Mouse (Mus musculus) spleen, adult 2 months (tissue): ENCODE results near the gene Rps6kc1. TPM values are rescaled to one million over a fixed set of nuclear protein-coding genes. Genes with fewer than 3 reads are reported as not detected.

Experiments
- DNase-seq, 2 experiments: peaks; one replicate each; pipeline versions ENCODE4 v3.0.0 to v3.0.0-alpha.2; 2012 to 2021; ENCODE audit warnings: low spot score in 2 of 2, low read depth in 1 of 2
- H3K27ac ChIP-seq: fragments of 200-500 bp; 2 replicates; pipeline ENCODE4 v1.5.1; 2012; ENCODE audit warnings: low read length, inconsistent platforms; ENCODE audit not compliant: insufficient read depth
- H3K27me3 ChIP-seq: fragments of 200-500 bp; 2 replicates; pipeline ENCODE4 v1.6.1; 2012; ENCODE audit warnings: mild to moderate bottlenecking, moderate library complexity, low read length, inconsistent platforms; ENCODE audit not compliant: control insufficient read depth, insufficient read depth
- H3K36me3 ChIP-seq: fragments of 200-500 bp; 2 replicates; pipeline ENCODE4 v1.6.1; 2012; ENCODE audit warnings: mild to moderate bottlenecking, low read length, inconsistent platforms; ENCODE audit not compliant: control insufficient read depth, insufficient read depth
- H3K4me1 ChIP-seq: fragments of 200-500 bp; 2 replicates; pipeline ENCODE4 v1.6.1; 2011; ENCODE audit warnings: inconsistent platforms; ENCODE audit not compliant: control insufficient read depth, insufficient read depth, insufficient read length
- H3K4me3 ChIP-seq: fragments of 200-500 bp; 2 replicates; pipeline ENCODE4 v1.5.1; 2011; ENCODE audit warnings: mild to moderate bottlenecking, inconsistent platforms; ENCODE audit not compliant: insufficient read depth, insufficient read length; ENCODE audit errors: extremely low read depth
- CTCF ChIP-seq: fragments of 200-500 bp; IDR thresholded peaks from 2 replicates; pipeline ENCODE4 v1.5.1; 2011; ENCODE audit warnings: mild to moderate bottlenecking, inconsistent platforms; ENCODE audit not compliant: insufficient read depth, insufficient read length, insufficient replicate concordance; ENCODE audit errors: extremely low read depth
- POLR2A ChIP-seq: fragments of 200-500 bp; IDR thresholded peaks from 2 replicates; pipeline ENCODE4 v1.6.1; 2011; ENCODE audit warnings: low read depth, low read length, inconsistent platforms
- WGBS: fragments of 180-500 bp; shearing (Covaris S2); methylation state at CpG from one replicate; pipeline ENCODE4 v1.1.7; 2018; 5-methylcytosine and 5-hydroxymethylcytosine counted together
- polyA plus RNA-seq: library from polyadenylated mRNA; depleted of rRNA; stranded (reverse); fragments of >200 nt; gene quantifications from 2 replicates; pipeline ENCODE4 v1.2.3, GENCODE M21; 2012

The Rps6kc1 gene
- polyA plus RNA-seq, 1 experiment, result 6.4 TPM

GRCm38 (mm10) chr1:190796745-190797482 is 114.7 kb downstream of the Rps6kc1 start:
- WGBS, result 78% methylated on average over 7 of the region's 7 CpGs
- TF ChIP-seq POLR2A (no peak), CTCF (no peak)
- Histone ChIP-seq H3K4me1 (no peaks in the 10 kb centered on the region), H3K27ac (no peak overlapping the region), H3K27me3 (no peaks in the 10 kb centered on the region), H3K36me3 (peaks cover 7% of the 10 kb centered on the region), H3K4me3 (no peak overlapping the region)
- DNase-seq, result no peak

GRCm38 (mm10) chr1:190791638-190792037 is 119.9 kb downstream of the Rps6kc1 start:
- H3K4me3 ChIP-seq, result no peak overlapping the region
- no peaks in the 10 kb centered on the region for H3K27me3 ChIP-seq
- DNase-seq, result no peak
- H3K27ac ChIP-seq, result no peak overlapping the region
- 91% methylated on average over 6 of the region's 6 CpGs for WGBS
- H3K4me1 ChIP-seq, result no peaks in the 10 kb centered on the region
- no peaks in the 10 kb centered on the region for H3K36me3 ChIP-seq
- TF ChIP-seq CTCF (no peak), POLR2A (no peak)

DNA sequence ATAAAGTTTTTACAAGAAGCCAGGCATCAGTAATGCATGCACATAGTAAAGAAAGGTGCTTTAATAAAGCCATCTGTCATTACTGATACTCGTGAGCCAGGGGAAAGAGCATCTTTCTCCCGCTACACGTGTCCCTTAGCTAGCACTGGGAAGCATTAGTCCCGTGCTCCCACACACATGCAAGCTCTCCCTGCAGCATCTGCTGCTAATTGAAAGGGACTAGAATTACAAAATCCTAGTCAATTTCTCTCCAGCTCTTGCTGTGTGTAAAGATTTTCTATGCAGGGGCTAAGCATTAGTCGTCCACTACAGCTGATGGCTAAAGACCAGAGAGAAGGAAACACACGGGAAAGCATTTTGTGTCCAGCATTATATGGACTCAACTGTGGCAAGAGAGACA is 120.8 kb downstream of the Rps6kc1 start:
- H3K4me1 ChIP-seq, result no peaks in the 10 kb centered on the region
- WGBS, result 90% methylated on average over 6 of the region's 6 CpGs
- no peak overlapping the region for H3K27ac ChIP-seq
- TF ChIP-seq POLR2A, result no peak
- TF ChIP-seq CTCF, result no peak
- H3K36me3 ChIP-seq, result no peaks in the 10 kb centered on the region
- H3K27me3 ChIP-seq, result no peaks in the 10 kb centered on the region
- H3K4me3 ChIP-seq, result no peak overlapping the region
- DNase-seq, result no peak

GRCm38 (mm10) chr1:190777660-190778059 is 133.9 kb downstream of the Rps6kc1 start:
- TF ChIP-seq CTCF (no peak), POLR2A (no peak)
- no peak for DNase-seq
- 89% methylated on average over 6 of the region's 6 CpGs for WGBS

GRCm38 (mm10) chr1:190776260-190776659 is 135.3 kb downstream of the Rps6kc1 start:
- no peak for DNase-seq
- H3K36me3 ChIP-seq, result no peaks in the 10 kb centered on the region
- no peak overlapping the region for H3K4me3 ChIP-seq
- H3K27me3 ChIP-seq, result no peaks in the 10 kb centered on the region
- 94% methylated on average over 9 of the region's 9 CpGs for WGBS
- no peak for TF ChIP-seq CTCF
- TF ChIP-seq POLR2A, result no peak
- H3K4me1 ChIP-seq, result no peaks in the 10 kb centered on the region
- no peak overlapping the region for H3K27ac ChIP-seq

More at GRCm38 (mm10) chr1:190777660-190778059, 133.9 kb downstream of the Rps6kc1 start:
- Histone ChIP-seq H3K4me1 (no peaks in the 10 kb centered on the region), H3K36me3 (no peaks in the 10 kb centered on the region), H3K27me3 (no peaks in the 10 kb centered on the region), H3K4me3 (no peak overlapping the region), H3K27ac (no peak overlapping the region)

- no peaks in the 10 kb centered on the region for H3K4me1 ChIP-seq
- DNase-seq, result no peak
- WGBS, result 77% methylated on average over 13 of the region's 13 CpGs
- TF ChIP-seq POLR2A (no peak), CTCF (no peak)
- H3K27ac ChIP-seq, result no peak overlapping the region
- H3K4me3 ChIP-seq, result no peak overlapping the region
- H3K36me3 ChIP-seq, result no peaks in the 10 kb centered on the region
- no peaks in the 10 kb centered on the region for H3K27me3 ChIP-seq
Measured at GRCm38 (mm10) chr1:190772088-190772885, 139.3 kb downstream of the Rps6kc1 start.

- Histone ChIP-seq H3K4me3 (no peak overlapping the region), H3K27me3 (no peaks in the 10 kb centered on the region), H3K36me3 (no peaks in the 10 kb centered on the region), H3K27ac (no peak overlapping the region), H3K4me1 (no peaks in the 10 kb centered on the region)
- no peak for DNase-seq
- 92% methylated on average over 7 of the region's 7 CpGs for WGBS
- TF ChIP-seq CTCF (no peak), POLR2A (no peak)
Measured at GRCm38 (mm10) chr1:190769748-190770147, 141.8 kb downstream of the Rps6kc1 start.
